Mouse (Mus musculus) erythroid progenitor cell, adult 5-6 weeks (primary cell): ENCODE results near the gene Gm20379. TPM values are rescaled to one million over a fixed set of nuclear protein-coding genes. Genes with fewer than 3 reads are reported as not detected.

ENCODE experiments used
- ATAC-seq: replicated peaks from 2 replicates; pipeline ENCODE4 v1.8.0; 2016; ENCODE audit warnings: moderate number of reproducible peaks, mild to moderate bottlenecking, moderate TSS enrichment, inconsistent platforms; ENCODE audit not compliant: poor library complexity, low FRiP score, severe bottlenecking
- total RNA-seq, 2 experiments: library from RNA; stranded (forward) in 1 of 2; stranded (reverse) in 1 of 2; fragments of 150-400 nt in 1 of 2; fragments of 186-747, 209-891 nt in 1 of 2; gene quantifications; 2 replicates each; pipeline versions ENCODE4 v1.2.3 to v1.2.4; 2015 to 2017; ENCODE audit warnings: low replicate concordance in 2 of 2

Gm20379 gene
- total RNA-seq, 2 experiments from 2014 or later: not detected

GRCm38 (mm10) chr13:92332103-92332879, 26.5 kb downstream of the Gm20379 start:
- no peak for ATAC-seq

DNA sequence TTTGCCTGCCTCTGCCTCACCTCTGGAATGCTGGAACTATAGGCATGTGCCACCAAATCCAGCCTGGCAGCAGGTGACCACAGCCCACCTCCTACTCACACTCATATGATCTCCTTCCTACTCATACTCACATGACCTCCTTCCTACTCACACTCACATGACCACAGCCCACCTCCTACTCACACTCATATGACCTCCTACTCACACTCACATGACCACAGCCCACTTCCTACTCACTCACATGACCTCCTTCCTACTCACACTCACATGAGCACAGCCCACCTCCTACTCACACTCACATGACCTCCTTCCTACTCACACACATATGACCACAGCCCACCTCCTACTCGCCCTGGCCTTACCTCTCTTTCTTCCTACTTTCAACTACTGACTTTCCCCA, 31.1 kb downstream of the Gm20379 start:
- ATAC-seq: no peak

GRCm38 (mm10) chr13:92337773-92338462, 32.1 kb downstream of the Gm20379 start:
- ATAC-seq: no peak

DNA sequence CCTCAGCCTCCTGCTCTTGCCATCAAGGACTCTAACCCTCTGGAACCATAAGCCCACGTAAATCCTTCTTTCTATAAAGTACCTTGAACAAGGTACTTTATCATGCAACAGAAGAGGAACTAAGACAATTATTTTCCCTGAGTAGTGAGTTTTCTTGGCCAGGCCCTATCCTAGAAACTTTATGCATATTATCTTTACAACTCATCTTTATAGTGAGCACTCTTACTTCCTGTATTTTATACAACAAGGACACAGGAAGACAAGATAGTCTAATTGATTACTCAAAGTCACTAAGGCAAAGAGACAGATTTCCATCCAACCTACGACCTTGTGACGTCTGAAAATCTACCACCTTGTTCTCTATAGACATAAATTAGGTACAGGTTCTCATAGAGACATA, 34.0 kb downstream of the Gm20379 start:
- no peak for ATAC-seq

- ATAC-seq: no peak
These were observed 38.3 kb downstream of the Gm20379 start for GRCm38 (mm10) chr13:92344033-92344432.

GRCm38 (mm10) chr13:92346338-92346737, 40.6 kb downstream of the Gm20379 start:
- no peak for ATAC-seq

DNA sequence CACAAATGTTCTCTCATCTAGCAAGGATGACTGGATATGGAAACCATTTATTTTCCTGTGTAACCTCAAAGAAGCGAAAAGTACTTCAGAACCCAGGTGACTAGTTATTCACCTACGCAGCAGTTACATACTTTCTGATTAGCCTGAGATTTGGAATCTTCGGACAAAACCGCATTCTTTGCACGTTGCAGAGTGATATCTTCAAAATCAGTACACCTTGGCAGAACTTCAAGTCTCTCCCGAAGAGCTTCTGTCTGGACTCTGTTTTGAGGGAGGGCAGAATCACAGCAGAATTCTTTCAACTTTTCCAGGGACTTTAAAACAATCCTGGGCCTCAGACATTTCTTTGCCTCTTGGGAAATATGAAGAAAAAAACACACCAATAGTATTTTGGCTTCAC, 45.3 kb downstream of the Gm20379 start:
- no peak for ATAC-seq

GRCm38 (mm10) chr13:92353956-92354355, 48.2 kb downstream of the Gm20379 start:
- no peak for ATAC-seq

GRCm38 (mm10) chr13:92354456-92355271, 48.9 kb downstream of the Gm20379 start, which contains the start of the genes Dhfr and Msh3:
Gene Dhfr (plus strand): TSS chr13:92354726.
Gene Msh3 (minus strand): TSS chr13:92355003.
- ATAC-seq: peak; percentile 89

DNA sequence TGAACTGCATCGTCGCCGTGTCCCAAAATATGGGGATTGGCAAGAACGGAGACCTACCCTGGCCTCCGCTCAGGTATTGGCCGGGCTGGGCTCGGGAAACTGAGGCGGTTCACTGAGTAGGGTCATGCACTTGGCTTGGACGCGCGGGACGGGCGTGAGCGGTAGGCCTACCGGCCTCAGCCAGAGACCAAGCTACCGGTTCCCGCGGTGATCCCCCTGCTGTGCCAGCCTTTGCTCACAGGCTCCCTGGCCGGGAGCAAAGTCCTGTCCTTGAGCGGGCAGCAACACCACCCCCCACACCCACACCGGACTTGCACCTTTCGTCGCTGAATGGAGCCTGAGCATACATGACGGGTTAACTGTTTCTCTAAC, 49.5 kb downstream of the Gm20379 start:
- ATAC-seq: peak; percentile 58

GRCm38 (mm10) chr13:92356376-92356775, 50.6 kb downstream of the Gm20379 start:
- ATAC-seq: no peak

Other genes with a start within 250 kb of the Gm20379 start
- gene Rasgrf2, start 174.3 kb upstream of the Gm20379 start, total RNA-seq (2015; ENCODE audit: low replicate concordance): 1.8 TPM in 1 of 2 replicates, not detected in the other
- not detected in 2 replicates for gene Rasgrf2, start 174.3 kb upstream of the Gm20379 start, total RNA-seq (2017; ENCODE audit: low replicate concordance)
- 13.7 and 18.9 TPM in 2 replicates for gene Dhfr, start 48.7 kb downstream of the Gm20379 start, total RNA-seq (2015; ENCODE audit: low replicate concordance)
- gene Dhfr, start 48.7 kb downstream of the Gm20379 start, total RNA-seq (2017; ENCODE audit: low replicate concordance): 6.8 and 16.6 TPM in 2 replicates
- 28.1 and 38.1 TPM in 2 replicates for gene Msh3, start 49.0 kb downstream of the Gm20379 start, total RNA-seq (2015; ENCODE audit: low replicate concordance)
- 20.0 and 45.6 TPM in 2 replicates for gene Msh3, start 49.0 kb downstream of the Gm20379 start, total RNA-seq (2017; ENCODE audit: low replicate concordance)
- not detected in 2 replicates for gene Ankrd34b, start 119.9 kb downstream of the Gm20379 start, total RNA-seq (2015; ENCODE audit: low replicate concordance)
- gene Ankrd34b, start 119.9 kb downstream of the Gm20379 start, total RNA-seq (2017; ENCODE audit: low replicate concordance): not detected in 2 replicates
- 2.2 and 11.7 TPM in 2 replicates for gene Fam151b, start 178.0 kb downstream of the Gm20379 start, total RNA-seq (2015; ENCODE audit: low replicate concordance)
- gene Fam151b, start 178.0 kb downstream of the Gm20379 start, total RNA-seq (2017; ENCODE audit: low replicate concordance): 0.51 TPM in 1 of 2 replicates, not detected in the other
- 1.4 and 3.4 TPM in 2 replicates for gene Zfyve16, start 224.9 kb downstream of the Gm20379 start, total RNA-seq (2015; ENCODE audit: low replicate concordance)
- gene Zfyve16, start 224.9 kb downstream of the Gm20379 start, total RNA-seq (2017; ENCODE audit: low replicate concordance): 1.7 and 3.9 TPM in 2 replicates